Mouse (Mus musculus) c-Kit-positive CD71-positive TER-119-negative erythroid progenitor cells, embryonic 14.5 days (primary cell): ENCODE measurements around the gene Krtap5-2.
"Not testable (repeated sequence)": the region's sequence is repeated elsewhere in the genome, so short reads cannot be mapped to it uniquely, and the experiment has no call there.

ENCODE experiments used
- DNase-seq: peaks from one replicate; pipeline ENCODE4 v3.0.0-alpha.2; 2013; ENCODE audit warnings: low read depth

The Krtap5-2 gene

GRCm38 (mm10) chr7:142175905-142176304 is at the start of gene Krtap5-2:
Gene Krtap5-2, minus strand, starts transcription at chr7:142176005.
- not testable (repeated sequence) for DNase-seq

DNA sequence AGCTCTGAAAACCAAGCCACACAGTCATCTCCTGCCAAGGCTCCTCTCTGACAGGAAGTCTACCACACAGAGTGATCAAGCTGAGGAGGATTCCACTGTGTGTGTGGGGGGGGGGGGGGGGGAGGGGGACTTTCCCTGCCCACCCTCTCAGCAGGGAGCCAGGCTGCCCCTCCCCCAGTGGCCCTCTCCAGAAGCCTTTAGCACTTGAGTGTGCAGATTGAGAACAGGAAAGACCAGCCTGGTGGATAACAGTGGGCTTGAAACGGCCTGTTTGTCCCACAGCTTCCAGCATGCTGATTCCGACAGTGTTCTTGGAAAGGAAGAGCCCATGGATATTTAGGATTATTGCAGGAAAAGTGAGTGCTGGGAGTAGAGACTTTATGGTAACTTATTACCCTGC is 48.7 kb upstream of the Krtap5-2 start:
- DNase-seq = no peak

DNA sequence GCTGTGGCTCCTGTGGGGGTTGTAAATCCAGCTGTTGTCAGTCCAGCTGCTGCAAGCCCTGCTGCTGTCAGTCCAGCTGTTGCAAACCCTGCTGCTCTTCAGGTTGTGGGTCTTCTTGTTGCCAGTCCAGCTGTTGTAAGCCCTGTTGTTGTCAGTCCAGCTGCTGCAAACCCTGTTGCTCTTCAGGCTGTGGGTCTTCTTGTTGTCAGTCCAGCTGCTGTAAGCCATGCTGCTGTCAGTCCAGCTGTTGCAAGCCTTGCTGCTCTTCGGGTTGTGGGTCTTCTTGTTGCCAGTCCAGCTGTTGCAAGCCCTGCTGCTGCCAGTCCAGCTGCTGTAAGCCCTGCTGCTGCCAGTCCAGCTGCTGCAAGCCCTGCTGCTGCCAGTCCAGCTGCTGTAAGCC is 36.3 kb upstream of the Krtap5-2 start:
- not testable (repeated sequence) for DNase-seq

DNA sequence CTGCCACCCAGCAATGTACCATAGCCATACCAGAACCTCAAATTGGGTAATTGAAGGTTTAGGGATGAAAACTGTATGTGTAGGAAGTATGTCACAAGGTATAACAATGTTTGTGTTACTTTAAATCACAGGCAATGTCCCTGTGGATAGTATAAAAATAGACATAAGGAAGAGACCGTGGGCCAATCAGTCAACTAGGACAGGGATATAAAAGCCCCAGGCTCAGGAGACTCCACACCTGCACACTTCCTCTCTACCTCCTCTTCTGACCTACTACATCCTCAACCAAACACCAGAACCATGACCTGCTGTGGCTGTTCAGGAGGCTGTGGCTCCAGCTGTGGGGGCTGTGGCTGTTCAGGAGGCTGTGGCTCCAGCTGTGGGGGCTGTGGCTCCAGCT is 35.8 kb upstream of the Krtap5-2 start, which contains the start of gene Gm7579:
TSS of gene Gm7579 (plus strand) at position 301 of the 400 bp plus-strand sequence.
- no peak for DNase-seq

- not testable (repeated sequence) for DNase-seq
These were observed 31.1 kb upstream of the Krtap5-2 start for GRCm38 (mm10) chr7:142206891-142207290.

- no peak for DNase-seq
These were observed 29.7 kb upstream of the Krtap5-2 start for GRCm38 (mm10) chr7:142205488-142205887.

- no peak for DNase-seq
These were observed 25.3 kb upstream of the Krtap5-2 start, which contains the start of gene Krtap5-3 for GRCm38 (mm10) chr7:142201064-142201463. Gene Krtap5-3, plus strand, starts transcription at chr7:142201364.

- DNase-seq = no peak
These were observed 22.9 kb upstream of the Krtap5-2 start for GRCm38 (mm10) chr7:142198748-142199147.

- DNase-seq = no peak
These were observed 14.5 kb upstream of the Krtap5-2 start, which contains the start of gene Gm10153 for GRCm38 (mm10) chr7:142190289-142190688. Gene Gm10153, minus strand, starts transcription at chr7:142190389.

DNA sequence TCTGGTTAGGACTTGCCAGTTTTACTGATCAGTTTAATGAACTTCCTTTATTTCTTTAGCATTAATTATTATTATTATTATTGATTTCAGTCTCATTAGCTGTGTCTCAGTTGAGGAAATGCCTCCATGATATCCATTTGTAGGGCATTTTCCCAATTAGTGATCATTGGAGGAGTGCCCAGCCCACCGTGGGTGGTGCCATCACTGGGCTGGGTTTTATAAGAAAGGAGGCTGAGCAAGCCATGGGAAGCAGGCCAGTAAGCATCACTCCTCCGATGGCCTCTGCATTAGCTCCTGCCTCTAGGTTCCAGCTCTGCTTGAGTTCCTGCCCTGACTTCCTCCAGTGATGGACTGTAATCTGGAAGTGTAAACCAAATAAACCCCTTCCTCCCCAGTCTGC is 12.4 kb upstream of the Krtap5-2 start:
- no peak for DNase-seq

DNA sequence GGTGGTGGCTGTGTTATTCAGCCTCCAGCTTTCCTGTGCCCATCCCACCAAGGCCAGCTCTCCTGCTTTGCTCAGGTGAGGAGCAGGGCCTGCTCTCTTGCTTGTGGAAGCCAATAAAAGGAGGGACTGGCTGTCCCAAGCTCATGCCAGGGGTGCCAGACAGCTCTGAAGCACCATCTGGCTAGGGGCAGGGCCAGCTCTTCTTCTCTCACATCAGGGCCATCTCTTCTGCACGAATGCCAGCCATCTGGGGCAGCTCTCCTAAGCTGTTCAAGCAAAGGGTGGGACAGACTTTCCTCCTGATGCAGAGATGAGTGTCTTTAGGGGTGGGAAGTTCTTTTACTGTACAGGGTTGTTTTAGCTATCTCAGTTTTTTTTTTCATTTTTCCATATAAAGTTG is 5.2 kb upstream of the Krtap5-2 start:
- DNase-seq = no peak

GRCm38 (mm10) chr7:142178685-142179084 is 2.9 kb upstream of the Krtap5-2 start:
- DNase-seq = no peak

DNA sequence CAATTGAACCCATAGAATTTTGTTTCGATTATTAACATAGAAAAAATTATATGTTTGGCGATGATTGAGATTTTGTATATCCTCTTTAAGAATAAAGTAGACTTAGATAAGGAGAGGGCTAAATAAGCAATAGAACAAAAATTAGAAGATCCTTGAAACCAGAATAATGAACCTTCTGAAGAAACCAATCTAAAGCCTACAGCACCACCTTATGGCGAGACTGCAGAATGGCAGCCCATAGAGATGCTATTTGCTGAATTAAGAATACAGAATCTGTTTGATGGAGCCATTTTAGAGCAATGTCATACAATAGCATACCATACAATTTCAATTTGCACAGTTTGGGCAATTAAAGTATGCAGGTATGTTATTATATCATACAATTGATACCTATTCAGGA is 6.0 kb downstream of the Krtap5-2 start:
- DNase-seq = peak; percentile 9

GRCm38 (mm10) chr7:142165639-142166038 is 10.2 kb downstream of the Krtap5-2 start, which contains the start of gene Gm4553:
Gene Gm4553, minus strand, starts transcription at chr7:142165739.
- DNase-seq = not testable (repeated sequence)

DNA sequence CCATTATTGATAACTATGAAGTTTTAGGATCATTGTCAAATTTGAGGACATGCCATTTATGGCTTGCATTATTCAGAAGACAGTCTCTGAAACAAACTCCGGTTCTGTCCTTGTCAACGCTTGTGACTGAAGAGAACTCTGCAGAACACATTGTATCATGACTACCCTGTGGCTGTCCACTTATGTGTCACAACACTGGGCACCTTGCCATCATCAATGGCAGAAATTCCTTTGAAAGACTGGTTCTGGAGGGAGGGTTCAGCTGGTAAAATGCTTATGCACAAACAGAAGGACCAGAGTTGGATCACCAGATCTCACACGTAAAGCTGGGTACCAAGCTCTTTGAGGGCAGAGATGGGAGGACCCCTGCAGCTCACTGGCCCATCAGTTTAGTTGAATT is 16.4 kb downstream of the Krtap5-2 start:
- DNase-seq = no peak

DNA sequence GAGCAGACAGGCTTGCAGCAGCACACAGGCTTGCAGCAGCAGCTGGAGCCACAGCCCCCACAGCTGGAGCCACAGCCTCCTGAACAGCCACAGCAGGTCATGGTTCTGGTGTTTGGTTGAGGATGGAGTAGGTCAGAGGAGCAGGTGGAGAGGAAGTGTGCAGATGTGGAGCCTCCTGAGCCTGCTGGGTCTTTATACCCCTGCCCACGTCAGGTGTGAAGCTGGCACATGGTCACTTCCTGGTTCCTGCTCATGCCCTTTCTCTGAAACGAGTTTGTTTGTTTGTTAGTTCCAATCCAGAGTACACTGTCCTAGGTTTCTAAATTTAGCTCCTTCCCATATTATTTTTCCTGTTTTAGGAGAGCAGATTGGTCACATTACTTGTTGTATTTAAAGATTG is 18.8 kb downstream of the Krtap5-2 start, which contains the start of gene Gm29735:
TSS of gene Gm29735 (minus strand) at position 101 of the 400 bp plus-strand sequence.
- not testable (repeated sequence) for DNase-seq

- no peak for DNase-seq
These were observed 20.5 kb downstream of the Krtap5-2 start for GRCm38 (mm10) chr7:142155308-142155707.

DNA sequence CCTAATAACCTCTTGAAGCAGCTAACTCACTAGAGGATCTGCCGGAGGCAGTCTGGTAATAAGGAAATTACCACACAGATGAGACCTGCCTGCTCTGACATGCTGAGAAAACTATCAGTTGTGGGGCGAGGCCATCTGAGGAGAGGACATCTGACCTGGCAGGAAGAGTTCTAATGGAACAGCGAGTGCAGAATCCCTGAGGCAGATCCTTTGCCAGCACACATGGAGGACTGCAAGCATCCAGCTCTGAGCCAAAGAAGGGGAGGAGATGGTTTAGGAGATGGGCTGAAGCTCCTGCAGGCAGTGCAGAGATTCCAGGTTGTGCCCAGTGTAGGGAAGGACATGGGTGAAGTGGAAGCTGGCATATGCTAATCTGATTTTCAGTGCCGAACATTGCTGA is 23.6 kb downstream of the Krtap5-2 start:
- DNase-seq = no peak

DNA sequence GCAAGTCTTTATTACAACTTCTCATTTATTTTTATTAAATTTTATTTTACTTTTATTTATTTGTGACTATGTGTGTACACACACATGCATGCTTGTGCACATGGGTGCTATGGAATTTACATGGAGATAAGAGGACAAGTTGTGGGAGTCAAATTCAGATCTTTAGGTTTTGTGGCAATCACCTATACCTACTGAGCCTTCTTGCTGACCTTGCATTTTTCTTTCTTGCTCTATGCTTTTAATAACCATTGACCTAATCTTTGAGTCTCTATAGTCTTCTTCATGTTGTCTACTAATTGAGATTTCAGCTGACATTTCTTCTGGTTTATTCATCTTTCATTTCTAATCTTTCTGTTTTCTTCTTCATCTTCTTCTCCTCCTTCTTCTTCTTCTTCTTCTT is 27.2 kb downstream of the Krtap5-2 start:
- no peak for DNase-seq

GRCm38 (mm10) chr7:142146033-142146432 is 29.8 kb downstream of the Krtap5-2 start:
- DNase-seq = peak; percentile 40

- DNase-seq = no peak
These were observed 30.3 kb downstream of the Krtap5-2 start for GRCm38 (mm10) chr7:142145413-142145940.

DNA sequence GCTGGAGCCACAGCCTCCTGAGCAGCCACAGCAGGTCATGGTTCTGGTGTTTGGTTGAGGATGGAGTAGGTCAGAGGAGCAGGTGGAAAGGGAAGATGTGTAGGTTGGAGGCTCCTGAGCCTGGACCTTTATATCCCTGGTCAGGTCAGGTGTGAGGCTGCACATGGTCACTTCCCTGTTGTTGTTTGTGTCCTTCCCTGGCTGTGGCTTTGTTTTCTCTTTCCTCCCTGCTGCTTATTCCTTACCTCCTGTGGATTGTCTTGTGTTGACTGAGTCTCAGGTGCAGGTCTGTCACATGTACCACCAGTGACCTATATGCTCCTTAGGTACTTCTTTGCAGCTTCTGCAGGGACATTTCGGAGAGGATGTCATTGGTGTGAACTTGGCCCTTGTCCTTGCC is 31.3 kb downstream of the Krtap5-2 start, which contains the start of gene Gm45337:
TSS of gene Gm45337 (minus strand) at position 101 of the 400 bp plus-strand sequence.
- DNase-seq = no peak

GRCm38 (mm10) chr7:142143506-142144010 is 32.2 kb downstream of the Krtap5-2 start:
- DNase-seq = not testable (repeated sequence)

DNA sequence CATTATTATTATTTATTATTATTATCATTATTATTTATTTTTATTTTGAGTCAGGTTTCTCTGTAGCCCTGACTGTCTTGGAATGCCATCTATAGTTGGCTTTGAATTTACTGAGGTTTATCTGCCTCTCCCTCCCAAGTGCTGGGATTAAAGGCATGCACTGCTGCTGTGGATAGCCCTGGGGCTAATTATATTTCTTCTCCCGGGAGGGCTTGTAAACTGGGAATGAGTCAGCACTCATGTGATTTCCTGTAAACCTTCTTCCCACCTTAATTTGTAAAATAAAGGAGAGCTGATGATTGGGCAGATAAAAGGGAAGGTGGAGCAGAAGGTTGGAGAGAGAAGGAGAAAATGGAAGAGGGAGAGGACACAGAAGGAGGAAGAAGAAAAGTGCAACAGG is 35.1 kb downstream of the Krtap5-2 start:
- no peak for DNase-seq
